Mouse (Mus musculus) G1E (cell line): ENCODE measurements around the gene Cdca3.

Experiments
- CTCF ChIP-seq: IDR thresholded peaks from 2 replicates; pipeline ENCODE4 v1.5.1; 2012; ENCODE audit warnings: low read depth, low read length, inconsistent platforms, mixed read lengths
- GATA1 ChIP-seq: IDR thresholded peaks from 2 replicates; pipeline ENCODE4 v1.6.1; 2012; ENCODE audit warnings: borderline replicate concordance, low read length, inconsistent platforms, mixed read lengths
- GATA2 ChIP-seq: IDR thresholded peaks from 2 replicates; pipeline ENCODE4 v1.6.1; 2012; ENCODE audit warnings: low read depth, low read length, inconsistent platforms, borderline replicate concordance

DNA sequence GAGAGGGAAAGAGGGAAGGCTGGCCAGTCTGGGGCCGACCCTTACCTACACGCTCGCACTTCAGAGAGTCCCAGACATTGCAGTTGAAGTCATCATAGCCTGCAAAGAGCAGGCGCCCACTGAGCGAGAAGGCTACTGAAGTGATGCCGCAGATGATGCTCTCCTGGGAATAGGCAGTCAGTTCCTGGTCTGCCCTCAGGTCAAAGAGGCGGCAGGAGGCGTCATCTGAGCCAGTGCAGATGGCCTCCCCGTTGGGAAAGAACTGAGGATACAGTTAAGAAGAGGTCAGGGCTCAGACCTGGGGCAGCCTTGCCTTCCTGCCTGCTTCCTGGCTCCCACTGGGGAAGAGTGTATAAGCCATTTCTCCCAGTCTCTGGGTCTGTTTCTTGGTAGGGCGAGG lies 6.2 kb downstream of the Cdca3 start:
- no peak for TF ChIP-seq GATA1
- no peak for TF ChIP-seq GATA2
- TF ChIP-seq CTCF, result no peak
